Mouse (Mus musculus): ENCODE measurements around the gene Vmn1r47.
"Not testable (repeated sequence)": the region's sequence is repeated elsewhere in the genome, so short reads cannot be mapped to it uniquely, and the experiment has no call there.

Gene Vmn1r47

GRCm38 (mm10) chr6:90015847-90016246 lies at the start of gene Vmn1r47:
Gene Vmn1r47, plus strand, starts transcription at chr6:90016147.
- not testable (repeated sequence) for DNase-seq (ENCODE audit: low read depth, low spot score)

- no peak for DNase-seq (ENCODE audit: low read depth, low spot score)
Observed at GRCm38 (mm10) chr6:89966341-89966740, 49.6 kb upstream of the Vmn1r47 start.

- no peak for DNase-seq (ENCODE audit: low read depth, low spot score)
Observed at GRCm38 (mm10) chr6:89969013-89969412, 46.9 kb upstream of the Vmn1r47 start, which contains the start of gene Vmn1r46. Gene Vmn1r46, plus strand, starts transcription at chr6:89969313.

DNA sequence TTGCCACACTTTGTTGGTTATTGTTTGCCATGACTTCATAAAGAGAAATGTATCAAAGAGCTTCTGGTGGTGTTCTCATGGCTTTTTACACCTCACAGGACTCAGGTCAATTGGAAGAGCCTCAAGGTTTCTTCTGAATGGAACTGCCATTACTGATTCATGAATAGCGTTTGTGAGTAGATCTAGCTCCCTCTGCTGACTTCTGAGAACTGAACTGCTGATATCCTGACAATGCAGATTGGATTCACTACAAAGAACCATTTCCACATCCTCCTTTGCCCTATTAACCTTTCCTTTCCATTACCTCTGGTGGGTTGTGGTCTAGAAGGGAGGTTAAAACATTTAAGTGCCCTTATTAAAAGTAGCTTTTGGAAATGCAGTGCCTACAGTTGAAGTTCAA lies 30.0 kb upstream of the Vmn1r47 start:
- DNase-seq (ENCODE audit: low read depth, low spot score): no peak

DNA sequence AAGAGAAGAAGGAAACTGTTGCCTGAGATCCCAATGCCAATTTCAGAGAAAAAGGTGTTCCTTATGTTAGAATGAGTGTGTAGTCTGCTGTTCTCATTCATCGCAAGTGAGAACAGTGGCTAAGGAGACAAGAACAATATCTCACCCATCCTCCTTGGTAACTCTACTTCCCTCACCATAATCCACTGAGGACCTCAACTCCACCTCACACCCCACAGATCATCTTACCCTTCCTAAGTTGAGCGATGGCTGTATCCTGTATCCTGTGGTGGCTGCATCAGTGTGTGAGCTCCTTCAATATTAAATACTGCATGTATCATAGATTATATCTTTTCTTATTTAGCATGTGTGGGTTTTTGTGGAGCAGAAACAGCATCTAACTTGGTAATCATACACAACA lies 20.8 kb downstream of the Vmn1r47 start, which contains the start of gene Vmn1r48:
Gene Vmn1r48, minus strand, starts transcription at position 101 of the 400 bp plus-strand sequence.
- DNase-seq (ENCODE audit: low read depth, low spot score): not testable (repeated sequence)

All from telencephalon, adult 2 months (tissue).